Mouse (Mus musculus): ENCODE results near the gene Olfr1424.

- TF ChIP-seq CTCF (conservative IDR thresholded peaks at IDR 0.05; ENCODE audit: low read length) (no peak), NANOG (IDR thresholded peaks at IDR 0.05; ENCODE audit: borderline replicate concordance, low read length) (no peak), POU5F1 (IDR thresholded peaks at IDR 0.05; ENCODE audit: borderline replicate concordance, low read length) (no peak)
Measured at GRCm38 (mm10) chr19:12012615-12013014, 49.9 kb downstream of the Olfr1424 start.
